Mouse (Mus musculus): ENCODE data around the gene Il1f8. TPM values are rescaled to one million over a fixed set of nuclear protein-coding genes. Genes with fewer than 3 reads are reported as not detected.
"Not testable (repeated sequence)": the region's sequence is repeated elsewhere in the genome, so short reads cannot be mapped to it uniquely, and the experiment has no call there.

Gene Il1f8
- total RNA-seq (2014; rRNA removed) (not detected in 2 replicates), polyA plus RNA-seq (2015; fragmentation: Nextera tagmentation; extraction: Ambion mirVana) (not detected in 2 replicates)

DNA sequence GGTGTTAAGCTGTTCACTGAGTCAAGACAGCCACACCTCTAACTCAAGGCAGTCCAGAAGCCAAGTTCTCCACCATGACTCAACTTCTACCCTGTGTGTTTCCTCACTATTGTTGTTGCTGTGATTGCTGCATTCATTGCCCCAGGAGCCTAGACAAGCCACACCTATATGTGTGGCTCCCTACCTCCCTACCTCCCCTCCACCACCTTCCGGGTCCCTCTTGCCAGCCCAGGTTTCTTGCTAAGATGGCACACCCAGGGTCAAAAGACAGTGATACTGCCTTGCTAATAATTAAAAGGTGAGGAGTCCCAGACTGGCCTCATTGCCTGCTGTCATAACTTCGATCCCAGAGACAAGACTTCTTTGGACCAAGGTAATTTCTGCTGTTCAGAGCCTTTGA lies at the start of gene Il1f8:
TSS of gene Il1f8 (plus strand) at position 301 of the 400 bp plus-strand sequence.
- Histone ChIP-seq H3K9me3 (ENCODE audit: low read length) (no peaks in the 10 kb centered on the region), H3K4me3 (ENCODE audit: low read length) (no peak within 1 kb of the TSS), H3K27ac (no peak within 1 kb of the TSS), H3K9ac (replicated peaks; ENCODE audit: low read length) (no peak within 1 kb of the TSS), H3K27me3 (ENCODE audit: insufficient read depth, low read length) (no peaks in the 10 kb centered on the region), H3K4me1 (ENCODE audit: insufficient read depth, low read length) (no peaks in the 10 kb centered on the region), H3K36me3 (ENCODE audit: insufficient read depth, low read length) (no peaks in the 10 kb centered on the region), H3K4me2 (ENCODE audit: low read depth, low read length) (no peak within 1 kb of the TSS)
- no peak for ATAC-seq
- DNase-seq (ENCODE audit: low spot score): no peak
- TF ChIP-seq CTCF (IDR thresholded peaks at IDR 0.05; ENCODE audit: low read depth): no peak
- WGBS: 87% methylated on average over 2 of the region's 2 CpGs

DNA sequence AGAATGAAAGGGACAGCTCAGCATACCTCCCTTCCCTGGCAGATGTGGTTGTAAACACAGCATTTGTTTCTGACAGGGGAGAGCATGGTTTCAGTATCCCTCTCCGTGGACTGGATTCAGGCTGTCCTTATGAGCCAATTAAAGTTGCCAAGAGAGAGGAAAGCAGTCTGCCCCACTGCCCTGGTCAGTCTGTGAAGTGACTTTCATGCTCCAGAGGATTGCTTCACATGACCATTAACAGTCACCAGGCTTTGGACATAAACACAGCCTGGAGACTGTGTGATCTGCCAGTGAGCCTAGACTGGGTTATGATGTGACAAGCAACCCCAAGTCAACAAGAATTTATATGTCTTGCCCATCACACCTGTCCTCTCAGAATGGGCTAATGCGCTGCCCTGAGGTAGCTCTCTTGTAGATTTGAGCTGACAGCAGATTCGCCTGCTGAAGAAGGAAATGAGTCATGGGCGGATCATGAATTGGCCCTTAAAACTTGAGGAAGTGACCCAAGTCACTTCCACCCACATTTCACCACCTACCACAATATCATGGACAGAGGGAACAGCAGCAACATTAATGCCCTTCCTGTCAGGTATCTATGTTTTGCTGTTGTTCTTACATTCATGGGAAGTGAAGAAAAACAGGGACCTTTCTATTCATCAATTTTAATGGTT lies 49.2 kb upstream of the Il1f8 start:
- H3K4me3 ChIP-seq (ENCODE audit: low read length): no peak overlapping the region
- no peak overlapping the region for H3K4me2 ChIP-seq (ENCODE audit: low read depth, low read length)
- no peaks in the 10 kb centered on the region for H3K36me3 ChIP-seq (ENCODE audit: insufficient read depth, low read length)
- no peak overlapping the region for H3K9ac ChIP-seq (replicated peaks; ENCODE audit: low read length)
- TF ChIP-seq CTCF (IDR thresholded peaks at IDR 0.05; ENCODE audit: low read depth): no peak
- H3K4me1 ChIP-seq (ENCODE audit: insufficient read depth, low read length): no peaks in the 10 kb centered on the region
- H3K9me3 ChIP-seq (ENCODE audit: low read length): no peaks in the 10 kb centered on the region
- H3K27ac ChIP-seq: no peak overlapping the region
- ATAC-seq: no peak
- 82% methylated on average over 4 of the region's 4 CpGs for WGBS
- no peaks in the 10 kb centered on the region for H3K27me3 ChIP-seq (ENCODE audit: insufficient read depth, low read length)
- no peak for DNase-seq (ENCODE audit: low spot score)

DNA sequence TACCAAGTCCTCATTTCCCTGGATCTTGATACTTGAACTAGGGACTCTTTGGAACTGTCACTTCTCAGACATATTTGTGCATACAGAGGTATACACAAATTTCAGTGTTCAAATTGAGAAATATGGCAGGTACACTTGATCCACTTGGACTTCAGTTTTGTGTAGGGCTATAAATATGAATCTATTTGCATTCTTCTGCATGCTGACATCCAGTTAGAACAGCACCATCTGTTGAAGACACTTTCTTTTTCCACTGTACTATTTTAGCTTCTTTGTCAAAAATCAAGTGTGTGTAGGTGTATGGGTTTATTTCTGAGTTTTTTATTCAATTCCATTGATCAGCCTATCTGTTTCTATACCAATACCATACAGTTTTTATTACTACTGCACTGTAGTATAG lies 43.9 kb upstream of the Il1f8 start:
- ATAC-seq: no peak
- DNase-seq (ENCODE audit: low spot score): no peak
- Histone ChIP-seq H3K4me2 (ENCODE audit: low read depth, low read length) (no peak overlapping the region), H3K36me3 (ENCODE audit: insufficient read depth, low read length) (no peaks in the 10 kb centered on the region), H3K9ac (replicated peaks; ENCODE audit: low read length) (no peak overlapping the region), H3K4me1 (ENCODE audit: insufficient read depth, low read length) (no peaks in the 10 kb centered on the region), H3K9me3 (ENCODE audit: low read length) (no peaks in the 10 kb centered on the region), H3K27me3 (ENCODE audit: insufficient read depth, low read length) (no peaks in the 10 kb centered on the region), H3K4me3 (ENCODE audit: low read length) (no peak overlapping the region), H3K27ac (no peak overlapping the region)
- TF ChIP-seq CTCF (IDR thresholded peaks at IDR 0.05; ENCODE audit: low read depth): no peak

DNA sequence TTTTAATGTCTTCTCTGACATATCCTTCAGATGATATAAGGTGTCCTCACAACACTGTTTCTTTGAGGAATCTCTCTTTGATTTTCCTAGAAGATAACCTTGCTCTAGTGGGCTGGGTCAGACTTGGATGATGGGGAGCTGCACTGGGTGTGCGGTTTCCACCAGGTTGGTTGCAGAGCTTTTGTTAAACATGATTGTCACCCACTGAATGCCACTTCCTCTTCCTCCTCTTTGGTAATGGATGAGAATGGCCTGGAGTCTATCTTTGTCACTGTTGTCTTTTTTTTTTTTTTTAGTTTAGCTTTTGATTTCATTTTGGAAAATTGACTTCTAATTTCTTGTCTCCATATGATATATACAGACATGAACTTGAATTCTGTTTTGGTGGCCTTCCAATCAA lies 18.6 kb upstream of the Il1f8 start:
- no peak overlapping the region for H3K4me2 ChIP-seq (ENCODE audit: low read depth, low read length)
- no peak for DNase-seq (ENCODE audit: low spot score)
- H3K27ac ChIP-seq: no peak overlapping the region
- ATAC-seq: no peak
- WGBS: 85% methylated on average over 1 of the region's 1 CpGs
- TF ChIP-seq CTCF (IDR thresholded peaks at IDR 0.05; ENCODE audit: low read depth): no peak
- no peaks in the 10 kb centered on the region for H3K9me3 ChIP-seq (ENCODE audit: low read length)
- H3K27me3 ChIP-seq (ENCODE audit: insufficient read depth, low read length): no peaks in the 10 kb centered on the region
- H3K36me3 ChIP-seq (ENCODE audit: insufficient read depth, low read length): no peaks in the 10 kb centered on the region
- no peak overlapping the region for H3K4me3 ChIP-seq (ENCODE audit: low read length)
- no peaks in the 10 kb centered on the region for H3K4me1 ChIP-seq (ENCODE audit: insufficient read depth, low read length)
- no peak overlapping the region for H3K9ac ChIP-seq (replicated peaks; ENCODE audit: low read length)

DNA sequence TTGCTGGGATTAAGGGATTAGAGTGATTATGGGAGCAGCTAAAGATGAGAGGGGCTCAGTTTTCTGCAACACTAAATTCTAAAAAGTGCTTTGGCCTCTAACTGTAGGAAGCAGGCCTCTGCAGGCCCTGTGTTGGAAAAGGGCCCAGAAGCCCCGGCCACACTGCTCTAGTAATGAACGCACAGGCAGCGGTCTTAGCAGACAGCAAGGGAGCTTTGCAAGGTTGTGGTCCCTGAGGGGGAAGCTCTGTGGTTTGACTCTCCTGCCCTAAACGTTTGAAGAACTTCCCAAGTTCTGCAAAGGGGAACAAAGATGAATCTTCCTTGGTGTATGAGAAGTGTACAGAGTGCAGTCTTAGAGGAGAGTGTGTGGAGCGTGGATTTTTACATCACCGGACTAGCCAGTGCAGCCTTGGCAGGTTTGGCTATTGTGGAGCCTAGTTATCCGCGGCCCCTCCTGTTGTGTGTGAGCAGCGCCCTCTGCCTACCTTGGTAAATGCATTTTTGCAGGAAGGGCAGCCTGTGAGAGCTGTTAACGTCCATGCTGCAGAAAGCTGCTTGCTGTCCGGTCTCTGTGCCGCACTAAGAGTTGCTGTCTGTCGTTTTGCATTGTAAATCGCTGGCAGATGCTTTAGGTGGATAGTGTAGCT lies 28.8 kb downstream of the Il1f8 start:
- TF ChIP-seq CTCF (IDR thresholded peaks at IDR 0.05; ENCODE audit: low read depth): peak; percentile 76
- H3K36me3 ChIP-seq (ENCODE audit: insufficient read depth, low read length); H3K9ac ChIP-seq (replicated peaks; ENCODE audit: low read length); H3K27me3 ChIP-seq (ENCODE audit: insufficient read depth, low read length); H3K9me3 ChIP-seq (ENCODE audit: low read length); H3K27ac ChIP-seq; H3K4me1 ChIP-seq (ENCODE audit: insufficient read depth, low read length); H3K4me3 ChIP-seq (ENCODE audit: low read length): not testable (repeated sequence)
- H3K4me2 ChIP-seq (ENCODE audit: low read depth, low read length): peak overlapping the region; percentile 40
- DNase-seq (ENCODE audit: low spot score) (peak; percentile 80), ATAC-seq (peak; percentile 93)
- WGBS: 11% methylated on average over 14 of the region's 14 CpGs

DNA sequence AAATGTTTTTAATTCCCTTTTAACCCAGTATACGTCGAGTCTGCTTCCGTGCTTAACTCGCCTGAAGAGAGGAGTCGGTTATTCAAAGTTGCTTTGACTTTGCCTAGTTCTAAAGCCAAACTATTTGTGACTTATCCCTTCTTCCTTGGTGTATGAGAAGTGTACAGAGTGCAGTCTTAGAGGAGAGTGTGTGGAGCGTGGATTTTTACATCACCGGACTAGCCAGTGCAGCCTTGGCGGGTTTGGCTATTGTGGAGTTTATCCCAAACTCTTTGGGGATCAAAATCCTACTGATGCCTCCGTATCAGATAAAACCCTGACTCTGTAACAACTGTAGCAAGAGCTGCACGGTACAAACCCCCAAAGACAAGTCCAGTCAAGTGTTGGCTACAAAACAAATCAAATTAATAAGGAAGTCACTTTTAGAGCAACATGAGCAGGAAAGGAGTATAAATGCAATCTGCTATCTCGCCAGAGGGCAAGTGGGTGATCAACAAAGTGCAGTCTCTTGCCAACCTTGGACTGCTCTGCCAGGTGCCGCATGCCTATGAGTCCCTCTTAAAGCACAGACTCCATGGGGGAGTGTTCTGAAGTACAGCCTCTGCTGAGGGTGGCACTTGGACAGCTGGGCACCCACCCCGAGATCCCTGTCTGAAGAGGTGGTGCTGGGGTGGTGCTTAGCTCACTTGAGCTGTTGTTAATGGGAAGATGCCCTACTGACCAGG lies 29.6 kb downstream of the Il1f8 start:
- not testable (repeated sequence) for H3K9ac ChIP-seq (replicated peaks; ENCODE audit: low read length); H3K4me3 ChIP-seq (ENCODE audit: low read length); H3K36me3 ChIP-seq (ENCODE audit: insufficient read depth, low read length); ATAC-seq; DNase-seq (ENCODE audit: low spot score); H3K9me3 ChIP-seq (ENCODE audit: low read length); H3K27me3 ChIP-seq (ENCODE audit: insufficient read depth, low read length); H3K27ac ChIP-seq; H3K4me1 ChIP-seq (ENCODE audit: insufficient read depth, low read length)
- H3K4me2 ChIP-seq (ENCODE audit: low read depth, low read length): peak overlapping the region; percentile 40
- 62% methylated on average over 13 of the region's 13 CpGs for WGBS

DNA sequence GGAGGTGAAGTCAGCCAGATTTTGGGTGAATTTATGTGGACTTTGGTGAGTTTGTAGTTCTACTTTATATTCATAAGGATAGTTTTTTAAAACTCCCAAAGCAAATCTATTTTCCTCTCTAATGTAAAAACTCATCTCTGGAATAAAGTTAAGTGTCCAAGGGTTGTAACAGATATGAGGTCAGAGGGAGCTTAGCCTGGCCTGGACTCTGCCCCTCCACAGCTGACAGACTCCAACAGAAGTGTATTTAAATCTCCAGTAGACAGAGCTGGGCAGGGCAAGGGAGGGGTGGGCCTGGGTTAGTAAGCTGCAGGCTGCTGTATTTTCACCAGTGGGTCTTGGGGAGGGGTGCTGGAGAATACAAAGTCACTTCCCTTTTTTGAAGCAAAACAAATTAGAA lies 31.1 kb downstream of the Il1f8 start:
- H3K4me2 ChIP-seq (ENCODE audit: low read depth, low read length); DNase-seq (ENCODE audit: low spot score); ATAC-seq: not testable (repeated sequence)

More for the DNA sequence above, 31.1 kb downstream of the Il1f8 start:
- not testable (repeated sequence) for H3K9me3 ChIP-seq (ENCODE audit: low read length); H3K4me1 ChIP-seq (ENCODE audit: insufficient read depth, low read length); H3K27ac ChIP-seq; H3K9ac ChIP-seq (replicated peaks; ENCODE audit: low read length); H3K4me3 ChIP-seq (ENCODE audit: low read length); H3K27me3 ChIP-seq (ENCODE audit: insufficient read depth, low read length); H3K36me3 ChIP-seq (ENCODE audit: insufficient read depth, low read length)

Measured in hindbrain, postnatal 0 days (tissue).